Mouse (Mus musculus) yolk sac, embryonic 10.5 days (tissue): ENCODE measurements at regions not wholly inside any gene's neighbourhood (a gene's known extent, or its start where the extent isn't known, plus 50 kb on each side); places are given as distances from the start of the nearest gene placed in this dataset.

ENCODE experiments used
- DNase-seq: peaks from one replicate; pipeline ENCODE4 v3.0.0-alpha.2; 2017; ENCODE audit warnings: low spot score

DNA sequence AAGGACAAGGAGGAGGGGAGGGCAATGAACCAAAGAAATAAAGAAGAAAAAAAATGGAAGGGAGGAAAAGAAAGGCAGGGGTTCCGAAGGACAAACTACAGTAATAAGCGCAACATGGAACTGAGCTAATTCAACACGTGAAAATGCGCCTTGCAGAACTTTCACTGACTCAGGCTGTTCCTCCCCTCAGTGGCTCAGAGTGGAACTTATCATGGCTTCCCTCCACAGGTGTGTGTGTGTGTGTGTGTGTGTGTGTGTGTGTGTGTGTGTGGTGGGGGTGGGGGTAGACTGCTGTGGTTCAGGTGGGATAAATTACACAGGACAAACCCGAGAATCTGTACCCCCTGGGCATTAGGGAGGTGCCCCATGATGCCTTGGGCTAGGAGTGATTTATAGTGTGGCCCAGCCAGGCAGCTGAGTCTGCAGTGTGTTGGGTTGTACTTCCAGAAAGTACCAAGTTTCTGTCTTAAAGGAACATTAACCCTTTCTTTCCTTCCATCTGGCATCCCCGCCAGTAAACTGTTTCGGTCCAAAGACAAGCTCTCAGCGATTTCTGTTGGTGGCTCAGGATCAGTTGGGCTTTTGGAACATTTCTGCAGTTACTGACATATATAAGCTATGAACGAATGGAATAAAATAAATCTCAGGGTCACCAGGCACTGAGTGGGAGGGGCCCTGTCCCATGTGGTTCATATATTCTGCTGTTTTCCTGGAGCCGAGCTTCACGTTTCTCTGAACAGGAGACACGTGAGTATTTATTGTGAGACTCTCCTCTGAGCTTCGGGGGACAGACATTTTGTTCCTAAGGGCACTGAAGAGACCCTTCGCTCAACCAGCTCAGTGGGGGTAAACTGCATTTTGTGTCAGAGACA, 71.1 kb upstream of the Lnx1 start:
- no peak for DNase-seq

DNA sequence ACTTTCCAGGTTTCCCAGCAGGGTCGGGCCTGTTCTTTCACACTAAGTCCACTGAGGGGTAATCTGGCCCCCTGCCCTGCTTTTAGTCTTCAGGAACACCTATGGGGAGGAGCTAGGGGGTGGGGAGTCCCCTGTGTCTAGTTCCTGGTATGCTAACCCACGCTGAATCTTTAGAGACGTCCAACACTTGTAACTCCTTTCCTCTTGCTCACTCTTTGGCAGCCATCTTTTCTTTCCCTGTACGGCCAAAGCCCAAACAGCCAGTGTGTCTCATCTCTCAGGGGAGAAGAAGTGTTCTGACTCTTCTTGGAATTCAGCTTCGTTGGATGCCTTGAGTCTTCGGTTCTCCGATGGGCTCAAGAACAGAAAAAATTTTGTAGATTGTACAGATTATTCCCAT, 68.4 kb upstream of the Lnx1 start:
- DNase-seq: no peak

DNA sequence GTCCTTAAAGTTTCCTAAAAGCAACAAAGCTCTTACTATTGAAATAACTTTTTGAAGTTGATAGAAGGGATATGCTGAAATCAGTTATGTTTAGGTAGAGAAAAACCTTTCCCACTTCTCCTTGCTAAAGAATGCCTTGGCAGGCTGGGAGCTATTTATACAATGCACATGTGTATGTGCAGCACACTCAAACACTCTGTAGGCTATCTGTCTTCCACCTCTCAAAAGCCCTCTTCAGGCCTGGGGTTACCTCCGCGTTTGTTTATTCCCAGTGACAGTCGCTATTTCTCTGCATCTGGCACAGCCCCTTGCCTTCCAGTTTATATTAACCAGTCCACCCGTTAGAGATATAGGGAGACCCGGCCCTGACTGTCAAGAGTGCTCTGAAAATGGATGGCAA, 66.3 kb upstream of the Lnx1 start:
- peak; percentile 27 for DNase-seq

- no peak for DNase-seq
Observed at GRCm38 (mm10) chr5:74767993-74768392, 65.3 kb upstream of the Lnx1 start.

- peak; percentile 47 for DNase-seq
Observed at GRCm38 (mm10) chr5:74766211-74766610, 63.5 kb upstream of the Lnx1 start.

DNA sequence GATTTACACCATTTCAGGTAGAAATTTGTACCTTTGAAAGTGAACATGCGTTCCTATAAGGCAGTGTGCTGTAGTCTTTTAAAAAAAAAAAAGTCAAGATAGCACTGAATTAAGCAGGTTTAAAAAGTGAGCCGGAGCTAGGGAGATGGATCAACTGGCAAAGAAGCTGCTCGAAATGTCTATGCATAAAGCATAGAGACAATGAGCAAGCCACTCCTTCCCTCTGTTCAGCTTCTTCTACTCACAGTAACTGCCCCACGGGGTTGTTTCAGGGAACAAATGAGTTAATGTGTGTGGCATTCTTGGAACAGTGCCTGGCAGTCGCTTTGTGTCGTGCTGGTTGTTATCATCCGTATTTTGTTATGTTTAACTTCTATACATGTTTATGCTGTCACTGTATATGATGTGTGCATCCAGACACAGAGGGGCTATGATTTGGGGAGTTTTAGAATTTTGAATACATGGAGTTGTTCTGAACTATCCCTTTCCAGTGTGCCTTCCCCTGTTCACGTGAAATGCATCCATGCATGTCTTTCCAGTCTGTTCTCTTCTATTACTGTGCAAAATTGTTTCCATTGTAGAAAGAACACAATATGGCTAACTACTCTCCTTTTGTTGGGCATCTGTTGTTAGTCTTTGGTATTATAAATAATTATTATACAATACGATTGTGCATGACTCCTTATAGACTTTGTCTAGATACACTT, 62.5 kb upstream of the Lnx1 start:
- DNase-seq: no peak

DNA sequence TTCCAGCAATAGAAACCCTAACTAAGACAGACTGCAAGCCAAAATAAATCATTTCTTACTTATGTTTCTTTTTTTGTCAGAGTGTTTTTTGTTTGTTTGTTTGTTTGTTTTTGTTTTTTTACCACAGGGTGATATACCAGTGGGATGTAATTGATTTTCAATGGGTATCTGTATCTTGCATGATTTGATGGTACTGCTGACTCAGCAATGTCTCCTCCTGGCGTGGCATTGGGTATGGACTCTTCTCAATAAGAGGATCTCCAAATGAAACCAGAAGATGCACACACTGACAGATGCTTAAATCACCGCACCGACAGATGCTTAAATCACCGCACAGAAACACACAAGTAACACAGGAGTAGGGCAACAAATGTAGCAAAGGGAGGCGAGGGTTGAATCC, 54.8 kb upstream of the Lnx1 start:
- no peak for DNase-seq

DNA sequence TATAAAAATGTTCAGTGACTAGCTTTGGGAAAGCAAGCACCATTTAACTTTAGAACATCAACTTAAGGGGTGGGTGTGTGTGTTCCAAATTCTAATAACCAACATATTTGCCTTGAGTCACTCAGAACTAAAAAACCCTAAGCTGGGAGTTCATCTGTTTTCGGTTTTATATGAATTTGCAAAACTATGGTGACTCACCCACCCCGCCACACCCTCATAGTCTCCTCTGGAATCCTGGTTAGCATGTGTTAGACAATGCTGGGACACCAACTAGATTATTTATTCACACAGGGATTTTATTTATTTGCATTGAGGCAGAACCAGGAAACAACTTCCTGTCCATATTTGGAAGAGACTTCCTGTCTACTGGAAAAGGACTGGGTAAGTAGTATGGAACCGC, 50.2 kb upstream of the Lnx1 start:
- no peak for DNase-seq
